Comparison of ENCODE assay signal across 8 mouse cellular contexts in genomic region chr11:6417069-6417468, GRCm38 (mm10). TPM values are rescaled to one million over a fixed set of nuclear protein-coding genes. Genes with fewer than 3 reads are reported as not detected.
DNase-seq lines count a peak whose midpoint lies in the region; ATAC-seq and TF ChIP-seq lines count a peak whose summit lies in the region.

No protein-coding gene starts in this region.

- DNase-seq in heart, postnatal 14 days, result no peak
- no peak for DNase-seq in G1E (ENCODE audit: low spot score)
- DNase-seq in thymus, adult 18-20 months, result no peak
- no peak for DNase-seq in Muller cell, postnatal 12 days (ENCODE audit: inconsistent ontology term)
- no peak for DNase-seq in left cerebral cortex, adult 18-20 months (ENCODE audit: low spot score in 2 of 2)

- peak overlapping the region; percentile 99 for H3K4me2 ChIP-seq in heart, embryonic 14.5 days (ENCODE audit: low read length)
- peak overlapping the region; percentile 86 for H3K4me2 ChIP-seq in forebrain, embryonic 16.5 days (ENCODE audit: low read length)

- H3K4me1 ChIP-seq in heart, embryonic 14.5 days (ENCODE audit: control insufficient read depth in 2 of 2, insufficient read depth in 2 of 2, low read length in 2 of 2), result peaks cover 6 to 28% of the 10 kb centered on the region in 2 experiments
- peaks cover 27% of the 10 kb centered on the region for H3K4me1 ChIP-seq in G1E (ENCODE audit: insufficient read depth, low read depth, low read length)
- H3K4me1 ChIP-seq in forebrain, embryonic 16.5 days (replicated peaks; ENCODE audit: control insufficient read depth, insufficient read depth, low read length), result peaks cover 13% of the 10 kb centered on the region

- WGBS in heart, embryonic 14.5 days, result 42% methylated on average over 2 of the region's 2 CpGs
- 39% methylated on average over 2 of the region's 2 CpGs for WGBS in forebrain, embryonic 16.5 days
- 12% methylated on average over 2 of the region's 2 CpGs for WGBS in macrophage (ENCODE audit: missing documents)

- ATAC-seq in heart, embryonic 14.5 days (ENCODE audit: insufficient number of reproducible peaks, insufficient read depth, low FRiP score, low read depth), result no peak
- no peak for ATAC-seq in G1E (ENCODE audit: extremely low read depth, insufficient number of reproducible peaks, low FRiP score, poor library complexity, severe bottlenecking)
- ATAC-seq in forebrain, embryonic 16.5 days, result no peak

- no peaks in the 10 kb centered on the region for H3K27me3 ChIP-seq in heart, embryonic 14.5 days (ENCODE audit: control insufficient read depth, insufficient read depth, low read length)
- H3K27me3 ChIP-seq in G1E (ENCODE audit: insufficient read depth, low read length), result no peaks in the 10 kb centered on the region
- H3K27me3 ChIP-seq in forebrain, embryonic 16.5 days (replicated peaks; ENCODE audit: control insufficient read depth, insufficient read depth, low read length), result no peaks in the 10 kb centered on the region

- TF ChIP-seq CTCF in G1E (IDR thresholded peaks at IDR 0.05; ENCODE audit: low read depth, low read length), result no peak

- peaks cover 48% of the 10 kb centered on the region for H3K36me3 ChIP-seq in heart, embryonic 14.5 days (ENCODE audit: control insufficient read depth, insufficient read depth, low read length)
- H3K36me3 ChIP-seq in G1E (replicated peaks), result peaks cover 45% of the 10 kb centered on the region
- peaks cover 20% of the 10 kb centered on the region for H3K36me3 ChIP-seq in forebrain, embryonic 16.5 days (ENCODE audit: control insufficient read depth, insufficient read depth)
- peaks cover 17% of the 10 kb centered on the region; the same call in 1 of the 2 replicates for H3K36me3 ChIP-seq in macrophage (ENCODE audit: inconsistent target)

- peak overlapping the region in 1 of 2 experiments; percentile 96; a peak in 1 of 4 replicates for H3K27ac ChIP-seq in heart, embryonic 14.5 days (replicated peaks in 1 of 2; ENCODE audit: control insufficient read depth in 1 of 2, insufficient read depth in 1 of 2, low read depth in 2 of 2, low read length in 2 of 2)
- no peak overlapping the region for H3K27ac ChIP-seq in forebrain, embryonic 16.5 days (ENCODE audit: low read length)
- H3K27ac ChIP-seq in macrophage, result peak overlapping the region; percentile 94

- peaks cover 28% of the 10 kb centered on the region for H3K79me2 ChIP-seq in macrophage (ENCODE audit: inconsistent target)

- intact Hi-C loops in heart, postnatal 14 days (cut with DNase I), result no loop called here

- H3K9ac ChIP-seq in heart, embryonic 14.5 days (ENCODE audit: low read length), result peak overlapping the region; percentile 89
- no peak overlapping the region for H3K9ac ChIP-seq in forebrain, embryonic 16.5 days (replicated peaks; ENCODE audit: low read depth, low read length)

- H3K4me3 ChIP-seq in heart, embryonic 14.5 days (ENCODE audit: control insufficient read depth in 1 of 2, insufficient read depth in 1 of 2, low read depth in 1 of 2, low read length in 2 of 2), result peak overlapping the region; percentile 63 to 84
- H3K4me3 ChIP-seq in G1E (ENCODE audit: low read depth, low read length) (peak overlapping the region; percentile 83), macrophage (ENCODE audit: inconsistent target) (peak overlapping the region; percentile 75)
- peak overlapping the region; percentile 91 for H3K4me3 ChIP-seq in forebrain, embryonic 16.5 days (replicated peaks; ENCODE audit: low read length)

- H3K9me3 ChIP-seq in heart, embryonic 14.5 days (ENCODE audit: control insufficient read depth, low read length), result no peaks in the 10 kb centered on the region
- no peaks in the 10 kb centered on the region for H3K9me3 ChIP-seq in G1E (replicated peaks)
- no peaks in the 10 kb centered on the region for H3K9me3 ChIP-seq in forebrain, embryonic 16.5 days (ENCODE audit: control insufficient read depth, low read length)

RNA-seq across cellular contexts. Expression of gene Ppia, which starts 1.8 kb away (rescaled TPM):
- polyA plus RNA-seq in heart, embryonic 14.5 days (2014; fragmentation: Nextera tagmentation; extraction: Ambion mirVana), result 4,253 and 4,441 TPM in 2 replicates
- total RNA-seq in heart, postnatal 14 days (2021), result 100 to 1,000 TPM; 500 to 603 TPM
- total RNA-seq in G1E (2014; fragmentation: Nextera tagmentation) (1,642 and 2,027 TPM in 2 replicates), G1E (2017) (3,073 and 3,673 TPM in 2 replicates)
- polyA plus RNA-seq in G1E (2012) (182 and 196 TPM in 2 replicates), macrophage (2018) (1,329 to 2,132 TPM (median 1,766 TPM) in 3 replicates)
- 3,622 and 3,688 TPM in 2 replicates for polyA plus RNA-seq in forebrain, embryonic 16.5 days (2015; fragmentation: Nextera tagmentation; extraction: Ambion mirVana)
- total RNA-seq in macrophage (2018; cell fraction: chromatin; rRNA removed), result 100 to 1,000 TPM in 17 of 26 experiments, 10 to 100 TPM in 9; 57.4 to 297 (median 107) TPM
- 1,000 to 10,000 TPM; 1,408 to 2,161 (median 1,705) TPM for total RNA-seq in macrophage (2018; cell fraction: cytosol; rRNA removed)
- total RNA-seq in macrophage (2018; cell fraction: nucleus; rRNA removed), result 100 to 1,000 TPM; 138 to 460 (median 284) TPM
- 1,000 to 10,000 TPM; 1,850 TPM for total RNA-seq in left cerebral cortex, adult 18-20 months (2021)

RNA-seq across cellular contexts. Expression of gene H2afv, which starts 27.2 kb away (rescaled TPM):
- 377 and 424 TPM in 2 replicates for polyA plus RNA-seq in heart, embryonic 14.5 days (2014; fragmentation: Nextera tagmentation; extraction: Ambion mirVana)
- total RNA-seq in heart, postnatal 14 days (2021), result 10 to 100 TPM; 57.1 to 59.4 TPM
- total RNA-seq in G1E (2014; fragmentation: Nextera tagmentation) (53.2 and 62.9 TPM in 2 replicates), G1E (2017) (77.3 and 92.1 TPM in 2 replicates)
- polyA plus RNA-seq in G1E (2012) (68.1 and 97.5 TPM in 2 replicates), macrophage (2018) (15.4 to 35.4 TPM (median 22.4 TPM) in 3 replicates)
- 438 and 507 TPM in 2 replicates for polyA plus RNA-seq in forebrain, embryonic 16.5 days (2015; fragmentation: Nextera tagmentation; extraction: Ambion mirVana)
- total RNA-seq in macrophage (2018; cell fraction: chromatin; rRNA removed), result 10 to 100 TPM in 3 of 26 experiments, 1 to 10 TPM in 19, under 1 TPM in 2, not detected in 2; 0.51 to 14.6 (median 4.1) TPM
- 10 to 100 TPM; 20.2 to 53.9 (median 28.0) TPM for total RNA-seq in macrophage (2018; cell fraction: cytosol; rRNA removed)
- total RNA-seq in macrophage (2018; cell fraction: nucleus; rRNA removed), result 10 to 100 TPM in 18 of 26 experiments, 1 to 10 TPM in 8; 4.1 to 24.6 (median 11.9) TPM
- total RNA-seq in left cerebral cortex, adult 18-20 months (2021), result 10 to 100 TPM; 41.4 to 42.5 TPM

RNA-seq across cellular contexts. Expression of gene Zmiz2, which starts 28.2 kb away (rescaled TPM):
- polyA plus RNA-seq in heart, embryonic 14.5 days (2014; fragmentation: Nextera tagmentation; extraction: Ambion mirVana), result 8.2 and 9.1 TPM in 2 replicates
- total RNA-seq in heart, postnatal 14 days (2021), result 10 to 100 TPM; 41.1 to 42.5 TPM
- total RNA-seq in G1E (2014; fragmentation: Nextera tagmentation) (63.4 and 75.4 TPM in 2 replicates), G1E (2017) (6.0 and 7.1 TPM in 2 replicates)
- polyA plus RNA-seq in G1E (2012) (245 and 292 TPM in 2 replicates), macrophage (2018) (38.6 to 57.7 TPM (median 48.1 TPM) in 3 replicates)
- polyA plus RNA-seq in forebrain, embryonic 16.5 days (2015; fragmentation: Nextera tagmentation; extraction: Ambion mirVana), result 36.7 and 40.4 TPM in 2 replicates
- 100 to 1,000 TPM in 7 of 26 experiments, 10 to 100 TPM in 19; 35.7 to 130 (median 85.7) TPM for total RNA-seq in macrophage (2018; cell fraction: chromatin; rRNA removed)
- total RNA-seq in macrophage (2018; cell fraction: cytosol; rRNA removed), result 10 to 100 TPM; 34.3 to 89.5 (median 63.9) TPM
- 10 to 100 TPM; 40.7 to 92.1 (median 73.8) TPM for total RNA-seq in macrophage (2018; cell fraction: nucleus; rRNA removed)
- total RNA-seq in left cerebral cortex, adult 18-20 months (2021), result 100 to 1,000 TPM; 217 to 224 TPM

RNA-seq across cellular contexts. Expression of gene Purb, which starts 58.6 kb away (rescaled TPM):
- 21.8 and 24.3 TPM in 2 replicates for polyA plus RNA-seq in heart, embryonic 14.5 days (2014; fragmentation: Nextera tagmentation; extraction: Ambion mirVana)
- 10 to 100 TPM; 49.6 to 53.0 TPM for total RNA-seq in heart, postnatal 14 days (2021)
- total RNA-seq in G1E (2014; fragmentation: Nextera tagmentation), result 38.2 and 43.9 TPM in 2 replicates
- 32.0 and 34.5 TPM in 2 replicates for total RNA-seq in G1E (2017)
- polyA plus RNA-seq in G1E (2012), result 7.8 and 8.9 TPM in 2 replicates
- 14.4 and 16.7 TPM in 2 replicates for polyA plus RNA-seq in forebrain, embryonic 16.5 days (2015; fragmentation: Nextera tagmentation; extraction: Ambion mirVana)
- total RNA-seq in macrophage (2018; cell fraction: chromatin; rRNA removed), result 10 to 100 TPM; 24.8 to 61.9 (median 42.8) TPM
- total RNA-seq in macrophage (2018; cell fraction: cytosol; rRNA removed), result 10 to 100 TPM; 26.5 to 68.4 (median 42.4) TPM
- 10 to 100 TPM; 41.5 to 75.6 (median 54.1) TPM for total RNA-seq in macrophage (2018; cell fraction: nucleus; rRNA removed)
- polyA plus RNA-seq in macrophage (2018), result 23.4 to 30.1 TPM (median 28.8 TPM) in 3 replicates
- 100 to 1,000 TPM; 248 to 265 TPM for total RNA-seq in left cerebral cortex, adult 18-20 months (2021)
